Mouse (Mus musculus): ENCODE results near the gene Ugt1a7c. TPM values are rescaled to one million over a fixed set of nuclear protein-coding genes. Genes with fewer than 3 reads are reported as not detected.

The Ugt1a7c gene
- total and polyA plus RNA-seq, 3 experiments: 1.2 to 2.7 (median 1.8) TPM

GRCm38 (mm10) chr1:88238771-88239170 is 143.9 kb downstream of the Ugt1a7c start:
- DNase-seq: no peak

- DNase-seq: peak; percentile 61
Measured at GRCm38 (mm10) chr1:88240072-88240471, 145.2 kb downstream of the Ugt1a7c start.

GRCm38 (mm10) chr1:88240579-88240978 is 145.7 kb downstream of the Ugt1a7c start:
- no peak for DNase-seq

- DNase-seq: no peak
Measured at GRCm38 (mm10) chr1:88243861-88244260, 149.0 kb downstream of the Ugt1a7c start.

GRCm38 (mm10) chr1:88245881-88246280 is 151.0 kb downstream of the Ugt1a7c start:
- no peak for DNase-seq

GRCm38 (mm10) chr1:88246386-88246785 is 151.5 kb downstream of the Ugt1a7c start:
- no peak for DNase-seq

GRCm38 (mm10) chr1:88247660-88248059 is 152.8 kb downstream of the Ugt1a7c start:
- DNase-seq: no peak

- no peak for DNase-seq
Measured at GRCm38 (mm10) chr1:88248658-88249057, 153.8 kb downstream of the Ugt1a7c start.

- no peak for DNase-seq
Measured at GRCm38 (mm10) chr1:88249596-88249995, 154.7 kb downstream of the Ugt1a7c start.

- DNase-seq: no peak
Measured at GRCm38 (mm10) chr1:88250023-88250422, 155.2 kb downstream of the Ugt1a7c start.

- no peak for DNase-seq
Measured at GRCm38 (mm10) chr1:88253106-88253505, 158.2 kb downstream of the Ugt1a7c start.

- DNase-seq: no peak
Measured at GRCm38 (mm10) chr1:88253540-88253939, 158.7 kb downstream of the Ugt1a7c start.

GRCm38 (mm10) chr1:88254793-88255465 is 160.1 kb downstream of the Ugt1a7c start:
- no peak for DNase-seq

- no peak for DNase-seq
Measured at GRCm38 (mm10) chr1:88255466-88255857, 160.6 kb downstream of the Ugt1a7c start.

- DNase-seq: no peak
Measured at GRCm38 (mm10) chr1:88255989-88256754, 161.3 kb downstream of the Ugt1a7c start.

- DNase-seq: peak; percentile 22
Measured at GRCm38 (mm10) chr1:88256886-88257663, 162.2 kb downstream of the Ugt1a7c start.

- DNase-seq: no peak
Measured at GRCm38 (mm10) chr1:88257681-88258080, 162.8 kb downstream of the Ugt1a7c start.

- DNase-seq: peak; percentile 9
Measured at GRCm38 (mm10) chr1:88258361-88258760, 163.5 kb downstream of the Ugt1a7c start.

GRCm38 (mm10) chr1:88258881-88259642 is 164.2 kb downstream of the Ugt1a7c start:
- peak; percentile 59 for DNase-seq

- peak; percentile 23 for DNase-seq
Measured at GRCm38 (mm10) chr1:88259643-88260024, 164.8 kb downstream of the Ugt1a7c start.

GRCm38 (mm10) chr1:88260114-88260513 is 165.3 kb downstream of the Ugt1a7c start:
- DNase-seq: peak; percentile 67
